Mouse (Mus musculus): ENCODE data around the gene Pcnx4. TPM values are rescaled to one million over a fixed set of nuclear protein-coding genes. Genes with fewer than 3 reads are reported as not detected.

Pcnx4 gene
- polyA plus RNA-seq, 1 experiment from 2014 or later, result 16.0 TPM

DNA sequence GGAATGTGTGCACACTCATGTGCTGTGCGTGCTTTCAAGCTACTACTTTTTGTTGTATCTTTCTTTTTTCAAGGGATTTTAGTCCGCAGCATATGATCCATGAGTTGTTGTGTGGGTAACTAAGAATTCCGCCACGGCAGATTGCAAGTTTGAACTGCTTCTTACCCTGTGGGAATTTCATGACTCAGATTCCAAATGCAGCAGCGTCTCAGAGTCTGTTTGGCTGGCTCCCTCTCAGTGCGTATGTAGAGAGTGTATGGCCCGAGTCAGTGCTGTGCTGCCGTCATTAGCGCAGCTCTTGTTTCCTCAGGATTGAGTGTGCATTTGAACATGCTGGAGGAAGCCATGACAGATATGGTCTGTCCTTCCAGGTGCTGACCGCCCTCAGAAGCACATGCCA, 2.4 kb downstream of the Pcnx4 start:
- H3K4me2 ChIP-seq (ENCODE audit: low read depth, low read length), result no peak overlapping the region
- H3K27me3 ChIP-seq (ENCODE audit: control insufficient read depth, insufficient read depth, low read length), result no peaks in the 10 kb centered on the region
- 86% methylated on average over 10 of the region's 10 CpGs for WGBS
- H3K9ac ChIP-seq (replicated peaks; ENCODE audit: low read length), result no peak overlapping the region
- ATAC-seq (replicated peaks; ENCODE audit: insufficient number of reproducible peaks, low FRiP score, low TSS enrichment, low read depth) (no peak), DNase-seq (ENCODE audit: low spot score) (no peak)
- H3K9me3 ChIP-seq (replicated peaks; ENCODE audit: control insufficient read depth, low read length), result no peaks in the 10 kb centered on the region
- no peak overlapping the region for H3K4me3 ChIP-seq (ENCODE audit: low read depth, low read length)
- no peaks in the 10 kb centered on the region for H3K4me1 ChIP-seq (ENCODE audit: control insufficient read depth, insufficient read depth, low read length)
- H3K27ac ChIP-seq (replicated peaks; ENCODE audit: low read depth, low read length), result no peak overlapping the region
- H3K36me3 ChIP-seq (replicated peaks; ENCODE audit: control insufficient read depth, insufficient read depth, low read depth, low read length), result no peaks in the 10 kb centered on the region; the same call in 1 of the 2 replicates

DNA sequence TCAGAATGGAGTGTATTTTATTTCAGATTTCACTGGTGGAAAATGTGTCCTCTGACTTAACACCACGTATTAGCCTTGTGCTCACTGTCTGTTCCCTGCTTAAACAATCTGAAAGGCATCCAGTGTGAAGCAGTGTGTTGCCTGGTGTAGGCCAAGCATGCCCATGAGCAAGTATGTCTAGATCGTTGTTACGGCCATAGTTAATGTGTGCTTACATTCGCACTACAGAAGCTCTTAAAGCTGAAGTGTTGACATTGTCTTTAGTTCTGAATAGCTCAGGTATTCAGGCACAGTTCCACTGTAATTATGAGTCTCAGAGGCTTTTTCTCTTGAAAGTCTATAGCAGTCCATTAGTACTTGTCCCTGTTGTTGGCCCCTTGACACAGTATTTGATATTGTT, 18.2 kb downstream of the Pcnx4 start:
- ATAC-seq (replicated peaks; ENCODE audit: insufficient number of reproducible peaks, low FRiP score, low TSS enrichment, low read depth) (no peak), DNase-seq (ENCODE audit: low spot score) (no peak)
- Histone ChIP-seq H3K27me3 (ENCODE audit: control insufficient read depth, insufficient read depth, low read length) (no peaks in the 10 kb centered on the region), H3K36me3 (replicated peaks; ENCODE audit: control insufficient read depth, insufficient read depth, low read depth, low read length) (no peaks in the 10 kb centered on the region; the same call in 1 of the 2 replicates), H3K4me3 (ENCODE audit: low read depth, low read length) (no peak overlapping the region), H3K9me3 (replicated peaks; ENCODE audit: control insufficient read depth, low read length) (no peaks in the 10 kb centered on the region), H3K4me1 (ENCODE audit: control insufficient read depth, insufficient read depth, low read length) (no peaks in the 10 kb centered on the region), H3K27ac (replicated peaks; ENCODE audit: low read depth, low read length) (no peak overlapping the region), H3K9ac (replicated peaks; ENCODE audit: low read length) (no peak overlapping the region), H3K4me2 (ENCODE audit: low read depth, low read length) (no peak overlapping the region)
- WGBS, result 75% methylated on average over 4 of the region's 4 CpGs

DNA sequence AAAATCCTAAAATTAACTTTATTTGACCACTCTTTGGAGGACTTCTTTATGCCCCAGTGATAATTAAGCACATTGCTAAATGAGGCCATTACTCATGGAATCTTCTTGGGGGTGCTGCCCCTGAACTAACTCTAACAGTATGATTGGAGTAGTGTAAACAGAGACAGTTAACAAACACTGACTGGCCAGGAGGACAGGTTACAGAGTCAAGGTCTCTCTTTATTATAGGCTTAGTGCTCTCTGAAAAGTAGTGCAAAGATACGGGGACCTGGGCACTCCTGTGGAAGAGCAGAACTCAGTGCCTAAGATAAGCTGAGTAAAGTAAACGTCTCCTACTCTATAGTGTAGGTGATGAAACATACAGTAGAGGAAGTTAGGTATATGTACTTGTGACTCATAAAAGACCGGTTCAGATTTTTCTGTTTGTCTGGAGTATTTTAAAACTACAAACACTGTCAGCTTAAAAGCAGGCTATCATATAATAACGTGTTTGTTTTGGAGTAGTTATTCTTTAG, 28.2 kb downstream of the Pcnx4 start:
- no peaks in the 10 kb centered on the region for H3K36me3 ChIP-seq (replicated peaks; ENCODE audit: control insufficient read depth, insufficient read depth, low read depth, low read length)
- ATAC-seq (replicated peaks; ENCODE audit: insufficient number of reproducible peaks, low FRiP score, low TSS enrichment, low read depth), result no peak
- H3K9ac ChIP-seq (replicated peaks; ENCODE audit: low read length), result no peak overlapping the region
- H3K9me3 ChIP-seq (replicated peaks; ENCODE audit: control insufficient read depth, low read length), result no peaks in the 10 kb centered on the region
- H3K27me3 ChIP-seq (ENCODE audit: control insufficient read depth, insufficient read depth, low read length), result no peaks in the 10 kb centered on the region
- WGBS, result 87% methylated on average over 4 of the region's 4 CpGs
- no peak for DNase-seq (ENCODE audit: low spot score)
- H3K4me3 ChIP-seq (ENCODE audit: low read depth, low read length), result no peak overlapping the region
- no peak overlapping the region for H3K27ac ChIP-seq (replicated peaks; ENCODE audit: low read depth, low read length)
- no peak overlapping the region for H3K4me2 ChIP-seq (ENCODE audit: low read depth, low read length)
- no peaks in the 10 kb centered on the region for H3K4me1 ChIP-seq (ENCODE audit: control insufficient read depth, insufficient read depth, low read length)

DNA sequence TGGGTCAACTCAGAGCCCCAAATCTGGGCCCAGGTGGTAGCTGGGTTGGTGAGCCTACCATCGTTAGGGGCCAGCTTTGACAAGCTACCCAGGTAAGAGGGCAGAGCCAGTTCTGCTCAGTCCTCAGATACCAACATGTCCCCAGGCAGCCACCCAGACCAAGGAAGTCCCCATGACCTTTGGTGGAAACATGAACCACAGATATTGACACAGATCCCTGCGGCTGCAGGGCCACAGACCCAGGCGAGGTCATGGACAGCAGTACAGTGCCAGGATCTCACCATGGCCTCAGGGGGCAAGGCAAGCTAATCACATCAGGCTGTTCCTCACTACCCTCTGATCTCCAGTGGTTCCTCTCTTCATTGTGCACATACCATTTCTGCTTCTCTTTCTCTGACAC, 45.8 kb downstream of the Pcnx4 start:
- WGBS, result 80% methylated on average over 3 of the region's 3 CpGs
- DNase-seq (ENCODE audit: low spot score), result no peak
- Histone ChIP-seq H3K4me1 (ENCODE audit: control insufficient read depth, insufficient read depth, low read length) (no peaks in the 10 kb centered on the region), H3K4me2 (ENCODE audit: low read depth, low read length) (no peak overlapping the region), H3K27me3 (ENCODE audit: control insufficient read depth, insufficient read depth, low read length) (no peaks in the 10 kb centered on the region), H3K36me3 (replicated peaks; ENCODE audit: control insufficient read depth, insufficient read depth, low read depth, low read length) (no peaks in the 10 kb centered on the region), H3K9me3 (replicated peaks; ENCODE audit: control insufficient read depth, low read length) (no peaks in the 10 kb centered on the region), H3K9ac (replicated peaks; ENCODE audit: low read length) (no peak overlapping the region), H3K27ac (replicated peaks; ENCODE audit: low read depth, low read length) (no peak overlapping the region), H3K4me3 (ENCODE audit: low read depth, low read length) (no peak overlapping the region)
- no peak for ATAC-seq (replicated peaks; ENCODE audit: insufficient number of reproducible peaks, low FRiP score, low TSS enrichment, low read depth)

DNA sequence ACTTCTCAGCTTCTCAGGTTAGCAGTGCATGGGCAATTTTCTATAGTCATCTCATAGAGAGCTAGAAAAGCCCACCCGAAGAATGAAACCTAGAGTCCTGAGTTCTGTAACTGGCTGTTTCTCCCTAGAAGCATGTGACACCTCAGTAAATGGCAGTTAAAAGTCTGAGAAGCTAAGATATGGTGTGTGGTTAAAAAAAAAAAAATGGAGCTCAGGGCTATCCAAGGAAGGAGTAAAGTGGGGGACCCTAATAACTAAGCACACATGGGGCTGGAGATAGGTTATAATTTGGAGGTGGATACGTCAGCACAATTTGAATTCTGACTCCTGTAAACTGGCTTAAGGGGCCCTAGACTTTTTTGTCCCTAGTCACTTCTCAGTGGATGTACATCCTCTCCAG, 46.9 kb downstream of the Pcnx4 start:
- no peaks in the 10 kb centered on the region for H3K9me3 ChIP-seq (replicated peaks; ENCODE audit: control insufficient read depth, low read length)
- H3K9ac ChIP-seq (replicated peaks; ENCODE audit: low read length), result no peak overlapping the region
- no peak for DNase-seq (ENCODE audit: low spot score)
- H3K4me2 ChIP-seq (ENCODE audit: low read depth, low read length), result no peak overlapping the region
- no peaks in the 10 kb centered on the region for H3K27me3 ChIP-seq (ENCODE audit: control insufficient read depth, insufficient read depth, low read length)
- no peaks in the 10 kb centered on the region for H3K4me1 ChIP-seq (ENCODE audit: control insufficient read depth, insufficient read depth, low read length)
- no peak for ATAC-seq (replicated peaks; ENCODE audit: insufficient number of reproducible peaks, low FRiP score, low TSS enrichment, low read depth)
- H3K27ac ChIP-seq (replicated peaks; ENCODE audit: low read depth, low read length), result no peak overlapping the region
- H3K4me3 ChIP-seq (ENCODE audit: low read depth, low read length), result no peak overlapping the region
- H3K36me3 ChIP-seq (replicated peaks; ENCODE audit: control insufficient read depth, insufficient read depth, low read depth, low read length), result no peaks in the 10 kb centered on the region
- 86% methylated on average over 2 of the region's 2 CpGs for WGBS

DNA sequence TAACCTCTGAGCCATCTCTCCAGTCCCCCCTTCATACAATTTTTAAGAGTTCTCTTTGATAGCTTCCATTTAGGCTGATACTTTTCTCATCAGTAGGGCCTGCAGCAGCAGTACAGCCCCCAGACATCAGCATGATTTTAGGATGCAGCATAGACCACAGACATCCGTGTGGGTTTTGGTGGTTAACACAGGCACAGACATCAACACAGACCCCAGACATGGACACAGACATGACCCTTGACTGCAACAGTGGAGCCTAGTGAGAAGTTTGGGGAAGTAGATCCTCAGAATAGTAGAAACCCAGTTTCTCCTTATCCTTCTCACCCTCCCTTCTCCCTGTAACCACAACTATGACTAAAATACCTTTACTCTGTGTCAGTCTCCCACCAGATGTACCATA, 49.2 kb downstream of the Pcnx4 start:
- H3K4me2 ChIP-seq (ENCODE audit: low read depth, low read length), result no peak overlapping the region
- DNase-seq (ENCODE audit: low spot score) (no peak), ATAC-seq (replicated peaks; ENCODE audit: insufficient number of reproducible peaks, low FRiP score, low TSS enrichment, low read depth) (no peak)
- H3K4me1 ChIP-seq (ENCODE audit: control insufficient read depth, insufficient read depth, low read length), result no peaks in the 10 kb centered on the region
- no peaks in the 10 kb centered on the region for H3K36me3 ChIP-seq (replicated peaks; ENCODE audit: control insufficient read depth, insufficient read depth, low read depth, low read length)
- H3K9ac ChIP-seq (replicated peaks; ENCODE audit: low read length), result no peak overlapping the region
- 90% methylated on average over 1 of the region's 1 CpGs for WGBS
- H3K4me3 ChIP-seq (ENCODE audit: low read depth, low read length), result no peak overlapping the region
- no peaks in the 10 kb centered on the region for H3K27me3 ChIP-seq (ENCODE audit: control insufficient read depth, insufficient read depth, low read length)
- no peak overlapping the region for H3K27ac ChIP-seq (replicated peaks; ENCODE audit: low read depth, low read length)
- no peaks in the 10 kb centered on the region for H3K9me3 ChIP-seq (replicated peaks; ENCODE audit: control insufficient read depth, low read length)

DNA sequence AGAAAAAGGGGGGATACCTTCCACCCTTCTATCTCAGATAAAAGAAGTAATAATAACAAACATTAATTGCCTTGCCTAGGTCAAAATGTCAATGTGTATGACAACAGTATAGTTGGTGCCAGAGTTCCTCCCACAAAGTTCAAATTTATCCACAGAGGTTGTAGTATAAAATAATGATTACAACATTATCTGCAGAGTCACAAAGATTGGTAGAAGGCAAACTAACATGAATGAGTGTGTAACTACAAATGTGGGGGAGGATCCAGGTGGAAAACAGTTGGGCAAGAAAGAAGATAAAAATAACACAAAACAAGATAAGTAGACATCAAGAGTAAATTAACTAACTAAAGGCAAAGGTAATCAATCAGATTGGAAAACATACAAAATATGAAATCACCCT, 56.8 kb downstream of the Pcnx4 start:
- Histone ChIP-seq H3K27me3 (ENCODE audit: control insufficient read depth, insufficient read depth, low read length) (no peaks in the 10 kb centered on the region), H3K4me1 (ENCODE audit: control insufficient read depth, insufficient read depth, low read length) (no peaks in the 10 kb centered on the region), H3K9me3 (replicated peaks; ENCODE audit: control insufficient read depth, low read length) (no peaks in the 10 kb centered on the region), H3K4me3 (ENCODE audit: low read depth, low read length) (no peak overlapping the region), H3K4me2 (ENCODE audit: low read depth, low read length) (no peak overlapping the region), H3K36me3 (replicated peaks; ENCODE audit: control insufficient read depth, insufficient read depth, low read depth, low read length) (no peaks in the 10 kb centered on the region), H3K27ac (replicated peaks; ENCODE audit: low read depth, low read length) (no peak overlapping the region), H3K9ac (replicated peaks; ENCODE audit: low read length) (no peak overlapping the region)
- DNase-seq (ENCODE audit: low spot score) (no peak), ATAC-seq (replicated peaks; ENCODE audit: insufficient number of reproducible peaks, low FRiP score, low TSS enrichment, low read depth) (no peak)

DNA sequence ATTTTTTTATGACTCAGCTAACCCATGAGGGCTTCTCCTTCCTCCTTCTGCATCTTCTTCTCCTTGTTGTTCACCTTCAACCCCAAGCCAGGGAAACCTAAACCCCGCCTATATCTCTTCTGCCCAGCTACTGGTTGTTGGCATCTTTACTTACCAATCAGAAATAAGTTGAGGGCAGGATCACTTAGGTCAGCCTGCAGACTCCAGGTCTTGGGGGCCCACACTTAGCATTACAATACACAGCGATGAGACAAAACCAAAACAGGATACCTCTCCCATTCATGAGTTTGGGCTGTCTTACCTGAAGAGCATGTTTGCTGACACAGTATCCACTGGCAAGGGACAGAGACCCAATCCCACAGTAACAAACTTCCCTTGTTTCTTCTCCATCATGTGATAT, 57.8 kb downstream of the Pcnx4 start:
- DNase-seq (ENCODE audit: low spot score) (no peak), ATAC-seq (replicated peaks; ENCODE audit: insufficient number of reproducible peaks, low FRiP score, low TSS enrichment, low read depth) (no peak)
- Histone ChIP-seq H3K9me3 (replicated peaks; ENCODE audit: control insufficient read depth, low read length) (no peaks in the 10 kb centered on the region), H3K27me3 (ENCODE audit: control insufficient read depth, insufficient read depth, low read length) (no peaks in the 10 kb centered on the region), H3K4me1 (ENCODE audit: control insufficient read depth, insufficient read depth, low read length) (no peaks in the 10 kb centered on the region), H3K36me3 (replicated peaks; ENCODE audit: control insufficient read depth, insufficient read depth, low read depth, low read length) (no peaks in the 10 kb centered on the region), H3K4me2 (ENCODE audit: low read depth, low read length) (no peak overlapping the region), H3K27ac (replicated peaks; ENCODE audit: low read depth, low read length) (no peak overlapping the region), H3K9ac (replicated peaks; ENCODE audit: low read length) (no peak overlapping the region), H3K4me3 (ENCODE audit: low read depth, low read length) (no peak overlapping the region)
- WGBS, result 69% methylated on average over 2 of the region's 2 CpGs
